Mouse (Mus musculus) small intestine, adult 2 months (tissue): ENCODE measurements around the gene 3110021N24Rik.

ENCODE experiments used
- CTCF ChIP-seq: fragments of 200-500 bp; IDR thresholded peaks from 2 replicates; pipeline ENCODE4 v1.5.1; 2012; ENCODE audit warnings: low read depth, mild to moderate bottlenecking, control low read depth, inconsistent platforms, low read length, moderate library complexity, mixed read lengths; ENCODE audit not compliant: insufficient replicate concordance, insufficient read length; ENCODE audit errors: extremely low read depth
- POLR2A ChIP-seq: fragments of 200-500 bp; IDR thresholded peaks from 2 replicates; pipeline ENCODE4 v1.6.1; 2012; ENCODE audit warnings: low read depth, mild to moderate bottlenecking, control low read depth, inconsistent platforms, low read length, moderate library complexity

DNA sequence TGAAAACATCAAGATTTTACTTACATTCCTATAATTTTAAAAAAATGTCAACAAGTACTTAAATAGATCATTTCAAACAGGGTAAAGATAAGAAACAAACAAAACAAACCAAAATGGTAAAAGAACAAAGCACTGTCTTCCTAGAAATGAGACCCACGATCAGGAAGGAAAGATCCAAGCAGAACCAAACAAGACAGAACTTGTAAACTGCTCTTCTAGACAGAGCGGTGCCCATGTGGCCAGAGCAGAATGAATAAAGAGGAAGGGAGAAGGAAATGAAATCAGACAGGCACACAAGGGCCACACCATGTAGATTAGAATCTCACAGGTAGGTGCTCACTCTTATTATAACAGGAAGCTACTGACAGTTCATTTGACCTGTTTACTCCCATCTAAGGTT is 107.2 kb downstream of the 3110021N24Rik start:
- TF ChIP-seq CTCF: no peak
- TF ChIP-seq POLR2A: no peak
